Mouse (Mus musculus) midbrain, embryonic 14.5 days (tissue): Measurements from ENCODE around the gene Fcho2. TPM values are rescaled to one million over a fixed set of nuclear protein-coding genes. Genes with fewer than 3 reads are reported as not detected.
A peak's percentile ranks its signal among the peaks of the same experiment; 100 is the strongest.

Experiments used
- ATAC-seq: fragments of 200-750 bp; cut with Nextera tagmentation; 2 replicates; pipeline ENCODE4 v1.8.0; 2017; ENCODE audit warnings: moderate number of reproducible peaks, moderate library complexity; ENCODE audit not compliant: low FRiP score, low TSS enrichment
- DNase-seq: peaks from one replicate; pipeline ENCODE4 v3.0.0-alpha.2; 2015
- H3K27ac ChIP-seq: fragments of 300-500 bp; sonication (generic); replicated peaks from 2 replicates; pipeline ENCODE4 v1.5.1; 2014; ENCODE audit warnings: mild to moderate bottlenecking, low read depth, low read length, moderate library complexity
- H3K27me3 ChIP-seq: fragments of 300-500 bp; sonication (generic); 2 replicates; pipeline ENCODE4 v1.6.1; 2014; ENCODE audit warnings: low read length, control low read depth, mixed read lengths; ENCODE audit not compliant: control insufficient read depth, insufficient read depth
- H3K36me3 ChIP-seq: fragments of 300-500 bp; sonication (generic); 2 replicates; pipeline ENCODE4 v1.6.1; 2014; ENCODE audit warnings: low read length, control low read depth; ENCODE audit not compliant: control insufficient read depth, insufficient read depth
- H3K4me1 ChIP-seq: fragments of 300-500 bp; sonication (generic); 2 replicates; pipeline ENCODE4 v1.6.1; 2014; ENCODE audit warnings: mild to moderate bottlenecking, antibody characterized with exemption, low read length, control low read depth; ENCODE audit not compliant: control insufficient read depth, insufficient read depth
- H3K4me2 ChIP-seq: fragments of 300-500 bp; sonication (generic); 2 replicates; pipeline ENCODE4 v1.6.1; 2014; ENCODE audit warnings: mild to moderate bottlenecking, low read length, moderate library complexity
- H3K4me3 ChIP-seq: fragments of 300-500 bp; sonication (generic); replicated peaks from 2 replicates; pipeline ENCODE4 v1.5.1; 2014; ENCODE audit warnings: low read depth, low read length
- H3K9ac ChIP-seq: fragments of 300-500 bp; sonication (generic); replicated peaks from 2 replicates; pipeline ENCODE4 v1.6.1; 2014; ENCODE audit warnings: mild to moderate bottlenecking, low read length, moderate library complexity
- H3K9me3 ChIP-seq: fragments of 300-500 bp; sonication (generic); 2 replicates; pipeline ENCODE4 v1.6.1; 2016; ENCODE audit warnings: low read length, control low read depth, mixed read lengths; ENCODE audit not compliant: control insufficient read depth
- WGBS: fragments of 180-500 bp; shearing (Covaris S2); extraction: QIAGEN DNeasy Blood & Tissue Kit; methylation state at CpG from one replicate; pipeline ENCODE4 v1.1.7; 2014; 5-methylcytosine and 5-hydroxymethylcytosine counted together
- polyA plus RNA-seq: library from polyadenylated mRNA; unstranded; fragments of >200 nt; fragmentation: Nextera tagmentation; extraction: Ambion mirVana; gene quantifications from 2 replicates; pipeline ENCODE4 v1.2.1, GENCODE M21; 2014

Fcho2 gene
- polyA plus RNA-seq, 1 experiment from 2014 or later, result 23.6 TPM

DNA sequence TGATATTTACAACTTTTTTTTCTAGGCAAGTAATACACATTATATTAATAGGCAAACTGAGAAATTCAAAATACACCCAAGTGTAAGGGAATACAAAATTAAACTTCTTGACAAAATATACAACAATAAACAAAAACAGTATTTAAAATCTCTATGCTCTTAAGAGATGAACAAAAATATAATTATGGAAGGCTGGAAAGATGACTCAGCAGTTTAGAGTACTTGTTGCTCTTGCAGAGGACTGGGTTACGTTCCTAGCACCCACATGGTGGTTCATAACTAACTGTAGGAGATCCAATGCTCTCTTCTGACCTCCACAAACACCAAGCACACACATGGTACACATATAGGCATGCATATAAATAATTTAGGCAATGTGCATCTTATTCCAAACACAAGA lies 22.4 kb downstream of the Fcho2 start:
- no peak for ATAC-seq
- H3K9me3 ChIP-seq, result no peaks in the 10 kb centered on the region
- DNase-seq, result no peak
- no peaks in the 10 kb centered on the region for H3K27me3 ChIP-seq
- H3K4me1 ChIP-seq, result no peaks in the 10 kb centered on the region
- peaks cover 16% of the 10 kb centered on the region; the same call in 1 of the 2 replicates for H3K36me3 ChIP-seq
- H3K4me2 ChIP-seq, result no peak overlapping the region
- H3K4me3 ChIP-seq, result no peak overlapping the region
- 100% methylated on average over 1 of the region's 1 CpGs for WGBS
- no peak overlapping the region for H3K27ac ChIP-seq
- no peak overlapping the region for H3K9ac ChIP-seq

DNA sequence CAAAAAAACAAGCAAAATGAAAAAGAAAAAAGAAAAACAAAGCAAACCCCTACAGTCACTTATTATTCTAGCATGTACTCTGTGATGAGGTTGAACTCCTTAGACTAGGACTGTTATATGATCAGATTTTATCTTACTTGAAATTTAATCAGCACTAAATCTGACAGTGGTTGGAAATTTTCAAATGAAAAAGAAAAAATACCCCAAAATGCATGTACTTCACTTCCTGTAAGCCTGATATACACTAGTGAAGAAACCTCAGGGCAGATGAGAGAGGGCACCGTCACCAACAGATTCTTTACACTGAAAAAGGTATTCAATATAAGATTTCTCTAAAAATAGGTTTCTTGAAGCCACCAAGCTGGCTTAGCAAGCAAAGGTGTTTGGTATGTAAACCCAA lies 23.6 kb downstream of the Fcho2 start:
- Histone ChIP-seq H3K27ac (no peak overlapping the region), H3K27me3 (no peaks in the 10 kb centered on the region), H3K4me1 (no peaks in the 10 kb centered on the region), H3K4me2 (no peak overlapping the region), H3K36me3 (peaks cover 15% of the 10 kb centered on the region; the same call in 1 of the 2 replicates), H3K4me3 (no peak overlapping the region), H3K9ac (no peak overlapping the region), H3K9me3 (no peaks in the 10 kb centered on the region)
- no peak for DNase-seq
- no peak for ATAC-seq
- WGBS, result 100% methylated on average over 1 of the region's 1 CpGs

GRCm38 (mm10) chr13:98786970-98787685 lies 28.1 kb downstream of the Fcho2 start:
- ATAC-seq (no peak), DNase-seq (no peak)
- H3K4me2 ChIP-seq, result no peak overlapping the region
- peaks cover 23% of the 10 kb centered on the region for H3K36me3 ChIP-seq
- H3K9ac ChIP-seq, result no peak overlapping the region
- no peak overlapping the region for H3K27ac ChIP-seq
- no peak overlapping the region for H3K4me3 ChIP-seq
- no peaks in the 10 kb centered on the region for H3K4me1 ChIP-seq
- H3K9me3 ChIP-seq, result no peaks in the 10 kb centered on the region
- 94% methylated on average over 5 of the region's 5 CpGs for WGBS
- H3K27me3 ChIP-seq, result no peaks in the 10 kb centered on the region

- DNase-seq, result no peak
- no peak for ATAC-seq
- no peak overlapping the region for H3K4me3 ChIP-seq
- no peak overlapping the region for H3K4me2 ChIP-seq
- no peak overlapping the region for H3K27ac ChIP-seq
- H3K9ac ChIP-seq, result no peak overlapping the region
- no peaks in the 10 kb centered on the region for H3K4me1 ChIP-seq
- H3K9me3 ChIP-seq, result no peaks in the 10 kb centered on the region
- H3K36me3 ChIP-seq, result peaks cover 31% of the 10 kb centered on the region
- 94% methylated on average over 3 of the region's 3 CpGs for WGBS
- no peaks in the 10 kb centered on the region for H3K27me3 ChIP-seq
Measured at GRCm38 (mm10) chr13:98777959-98778358, 37.3 kb downstream of the Fcho2 start.

GRCm38 (mm10) chr13:98771484-98771883 lies 43.8 kb downstream of the Fcho2 start:
- 56% methylated on average over 2 of the region's 2 CpGs for WGBS
- Histone ChIP-seq H3K27me3 (no peaks in the 10 kb centered on the region), H3K27ac (no peak overlapping the region), H3K9ac (no peak overlapping the region), H3K9me3 (no peaks in the 10 kb centered on the region), H3K4me3 (no peak overlapping the region), H3K4me1 (0 out of 2 replicates have a peak, but pooled peaks cover 4% of the 10 kb centered on the region), H3K36me3 (peaks cover 18% of the 10 kb centered on the region), H3K4me2 (no peak overlapping the region)
- peak; percentile 2 for DNase-seq
- no peak for ATAC-seq

- DNase-seq (peak; percentile 84), ATAC-seq (peak; percentile 50; the same call in 1 of the 2 replicates)
- WGBS, result 48% methylated on average over 4 of the region's 4 CpGs
- 0 out of 2 replicates have a peak, but pooled peaks cover 4% of the 10 kb centered on the region for H3K36me3 ChIP-seq
- H3K9me3 ChIP-seq, result no peaks in the 10 kb centered on the region
- no peak overlapping the region for H3K4me3 ChIP-seq
- H3K27me3 ChIP-seq, result no peaks in the 10 kb centered on the region
- no peak overlapping the region for H3K9ac ChIP-seq
- H3K27ac ChIP-seq, result no peak overlapping the region
- H3K4me1 ChIP-seq, result 0 out of 2 replicates have a peak, but pooled peaks cover 4% of the 10 kb centered on the region
- no peak overlapping the region for H3K4me2 ChIP-seq
Measured at GRCm38 (mm10) chr13:98768329-98768728, 46.9 kb downstream of the Fcho2 start.

- Histone ChIP-seq H3K9me3 (no peaks in the 10 kb centered on the region), H3K4me2 (no peak overlapping the region), H3K4me3 (no peak overlapping the region), H3K27ac (no peak overlapping the region), H3K36me3 (0 out of 2 replicates have a peak, but pooled peaks cover 13% of the 10 kb centered on the region), H3K9ac (no peak overlapping the region), H3K27me3 (no peaks in the 10 kb centered on the region), H3K4me1 (no peaks in the 10 kb centered on the region)
- DNase-seq (no peak), ATAC-seq (no peak)
Measured at GRCm38 (mm10) chr13:98761771-98762170, 53.5 kb downstream of the Fcho2 start.

DNA sequence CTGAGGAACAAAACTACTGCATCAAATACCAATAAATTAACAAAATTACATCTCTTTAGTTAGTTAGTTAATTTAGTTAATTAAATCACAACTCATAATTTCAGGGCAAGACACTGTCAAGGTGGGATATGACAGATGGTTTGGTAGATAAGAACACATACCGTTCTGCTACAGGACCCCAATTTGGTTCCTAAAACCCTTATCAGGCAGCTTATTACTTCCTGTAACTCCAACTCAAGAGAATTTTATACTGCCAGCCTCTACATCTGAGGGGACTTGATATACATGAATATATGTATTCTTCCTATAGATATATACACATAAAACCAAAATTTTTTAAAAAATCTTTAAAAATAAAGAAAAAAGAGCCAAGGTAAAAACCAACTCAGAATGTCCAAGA lies 59.4 kb downstream of the Fcho2 start:
- DNase-seq, result no peak
- 93% methylated on average over 1 of the region's 1 CpGs for WGBS
- no peak for ATAC-seq

DNA sequence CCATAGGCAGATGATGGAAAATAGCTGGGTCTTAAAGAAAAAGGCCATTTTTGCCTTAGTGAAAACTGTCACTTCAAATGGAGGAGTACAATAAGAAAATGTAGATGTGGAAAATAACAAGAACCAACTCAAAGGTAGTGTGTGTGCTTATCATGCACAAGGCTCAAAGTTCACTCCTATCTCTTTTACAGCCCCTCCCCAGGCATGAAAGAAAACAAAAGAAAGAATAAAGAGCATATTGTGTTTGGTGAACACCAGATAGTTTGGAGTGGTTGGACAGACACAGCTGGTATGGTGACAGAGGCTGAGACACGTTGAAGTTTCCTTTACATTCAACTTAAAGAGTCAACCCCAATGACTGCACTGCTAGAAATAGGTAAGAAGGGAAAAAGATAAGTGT lies 70.6 kb downstream of the Fcho2 start:
- 87% methylated on average over 1 of the region's 1 CpGs for WGBS
- DNase-seq, result no peak
- no peaks in the 10 kb centered on the region for H3K27me3 ChIP-seq
- no peak overlapping the region for H3K4me3 ChIP-seq
- no peak overlapping the region for H3K9ac ChIP-seq
- no peak for ATAC-seq
- H3K36me3 ChIP-seq, result peaks cover 52% of the 10 kb centered on the region
- no peaks in the 10 kb centered on the region for H3K9me3 ChIP-seq
- no peak overlapping the region for H3K27ac ChIP-seq
- H3K4me2 ChIP-seq, result no peak overlapping the region
- H3K4me1 ChIP-seq, result no peaks in the 10 kb centered on the region

More for the DNA sequence above, 59.4 kb downstream of the Fcho2 start:
- Histone ChIP-seq H3K36me3 (no peaks in the 10 kb centered on the region), H3K9ac (no peak overlapping the region), H3K27me3 (no peaks in the 10 kb centered on the region), H3K4me1 (no peaks in the 10 kb centered on the region), H3K9me3 (no peaks in the 10 kb centered on the region), H3K27ac (no peak overlapping the region), H3K4me2 (no peak overlapping the region), H3K4me3 (no peak overlapping the region)
